Mouse (Mus musculus) stomach, postnatal 0 days (tissue): ENCODE measurements around the gene Urm1. TPM values are rescaled to one million over a fixed set of nuclear protein-coding genes. Genes with fewer than 3 reads are reported as not detected.
A peak's percentile ranks its signal among the peaks of the same experiment; 100 is the strongest.

ENCODE experiments used
- ATAC-seq: fragments of 200-750 bp; cut with Nextera tagmentation; 2 replicates; pipeline ENCODE4 v1.8.0; 2017; ENCODE audit not compliant: low FRiP score, low TSS enrichment
- DNase-seq: peaks from one replicate; pipeline ENCODE4 v3.0.0-alpha.2; 2016; ENCODE audit warnings: low spot score
- H3K27ac ChIP-seq: fragments of 300-500 bp; sonication (generic); replicated peaks from 2 replicates; pipeline ENCODE4 v1.5.1; 2014; ENCODE audit warnings: mild to moderate bottlenecking, control low read depth
- H3K27me3 ChIP-seq: fragments of 300-500 bp; sonication (generic); 2 replicates; pipeline ENCODE4 v1.6.1; 2014; ENCODE audit warnings: low read length; ENCODE audit not compliant: control insufficient read depth, insufficient read depth
- H3K36me3 ChIP-seq: fragments of 300-500 bp; sonication (generic); 2 replicates; pipeline ENCODE4 v1.6.1; 2014; ENCODE audit warnings: low read length, mixed read lengths; ENCODE audit not compliant: control insufficient read depth, insufficient read depth
- H3K4me1 ChIP-seq: fragments of 300-500 bp; sonication (generic); replicated peaks from 2 replicates; pipeline ENCODE4 v1.6.1; 2014; ENCODE audit warnings: antibody characterized with exemption; ENCODE audit not compliant: control insufficient read depth, insufficient read depth
- H3K4me2 ChIP-seq: fragments of 300-500 bp; sonication (generic); replicated peaks from 2 replicates; pipeline ENCODE4 v1.6.1; 2014; ENCODE audit warnings: low read depth, mild to moderate bottlenecking, control low read depth, moderate library complexity
- H3K4me3 ChIP-seq: fragments of 300-500 bp; sonication (generic); 2 replicates; pipeline ENCODE4 v1.5.1; 2014; ENCODE audit warnings: low read depth, low read length, control low read depth
- H3K9ac ChIP-seq: fragments of 300-500 bp; sonication (generic); 2 replicates; pipeline ENCODE4 v1.6.1; 2014; ENCODE audit warnings: mild to moderate bottlenecking, low read length, control low read depth, mixed read lengths
- H3K9me3 ChIP-seq: fragments of 300-500 bp; sonication (generic); 2 replicates; pipeline ENCODE4 v1.6.1; 2016; ENCODE audit warnings: low read length; ENCODE audit not compliant: control insufficient read depth
- CTCF ChIP-seq: IDR thresholded peaks from 2 replicates; pipeline ENCODE4 v1.5.1; 2016; ENCODE audit warnings: antibody characterized with exemption, low read depth, mild to moderate bottlenecking, moderate library complexity
- EP300 ChIP-seq: optimal IDR thresholded peaks from 2 replicates; pipeline ENCODE3; 2016; ENCODE audit warnings: antibody characterized with exemption
- WGBS: fragments of 180-500 bp; shearing (Covaris S2); extraction: QIAGEN DNeasy Blood & Tissue Kit; methylation state at CpG from one replicate; pipeline ENCODE4 v1.1.7; 2014; 5-methylcytosine and 5-hydroxymethylcytosine counted together
- polyA plus RNA-seq: library from polyadenylated mRNA; unstranded; fragments of >200 nt; fragmentation: Nextera tagmentation; extraction: Ambion mirVana; gene quantifications from 2 replicates; pipeline ENCODE4 v1.2.1, GENCODE M21; 2015

Urm1 gene
- polyA plus RNA-seq, 1 experiment from 2014 or later, result 16.2 TPM

GRCm38 (mm10) chr2:29846061-29846853 lies 26.4 kb downstream of the Urm1 start:
- Histone ChIP-seq H3K4me2 (no peak overlapping the region), H3K36me3 (peaks cover 12% of the 10 kb centered on the region), H3K27ac (no peak overlapping the region), H3K9ac (0 out of 2 replicates have a peak overlapping the region, but pooled peaks have one; percentile 4), H3K27me3 (peaks cover 8% of the 10 kb centered on the region; the same call in 1 of the 2 replicates), H3K4me1 (no peaks in the 10 kb centered on the region), H3K4me3 (no peak overlapping the region), H3K9me3 (no peaks in the 10 kb centered on the region)
- WGBS, result 23% methylated on average over 47 of the region's 47 CpGs
- TF ChIP-seq CTCF, result no peak
- TF ChIP-seq EP300, result no peak
- ATAC-seq (no peak), DNase-seq (no peak)

- Histone ChIP-seq H3K9me3 (no peaks in the 10 kb centered on the region), H3K27me3 (peaks cover 8% of the 10 kb centered on the region; the same call in 1 of the 2 replicates)
Measured at GRCm38 (mm10) chr2:29846911-29847310, 27.0 kb downstream of the Urm1 start.

GRCm38 (mm10) chr2:29849041-29849440 lies 29.2 kb downstream of the Urm1 start:
- Histone ChIP-seq H3K9me3 (no peaks in the 10 kb centered on the region), H3K4me3 (no peak overlapping the region), H3K4me2 (no peak overlapping the region), H3K27me3 (peaks cover 8% of the 10 kb centered on the region; the same call in 1 of the 2 replicates), H3K9ac (no peak overlapping the region), H3K36me3 (no peaks in the 10 kb centered on the region), H3K27ac (no peak overlapping the region), H3K4me1 (no peaks in the 10 kb centered on the region)
- DNase-seq (no peak), ATAC-seq (no peak)
- 54% methylated on average over 8 of the region's 8 CpGs for WGBS
- no peak for TF ChIP-seq CTCF
- no peak for TF ChIP-seq EP300

More at GRCm38 (mm10) chr2:29846911-29847310, 27.0 kb downstream of the Urm1 start:
- DNase-seq (no peak), ATAC-seq (no peak)
- Histone ChIP-seq H3K4me1 (no peaks in the 10 kb centered on the region), H3K4me3 (no peak overlapping the region), H3K4me2 (no peak overlapping the region), H3K36me3 (peaks cover 10% of the 10 kb centered on the region; the same call in 1 of the 2 replicates), H3K27ac (no peak overlapping the region), H3K9ac (no peak overlapping the region)
- TF ChIP-seq CTCF (no peak), EP300 (no peak)
- 53% methylated on average over 3 of the region's 3 CpGs for WGBS

GRCm38 (mm10) chr2:29849841-29850480 lies 30.1 kb downstream of the Urm1 start:
- TF ChIP-seq EP300 (no peak), CTCF (peak; percentile 15)
- ATAC-seq (no peak), DNase-seq (no peak)
- Histone ChIP-seq H3K9me3 (no peaks in the 10 kb centered on the region), H3K4me2 (no peak overlapping the region), H3K36me3 (no peaks in the 10 kb centered on the region), H3K27ac (no peak overlapping the region), H3K4me3 (no peak overlapping the region), H3K9ac (no peak overlapping the region), H3K4me1 (no peaks in the 10 kb centered on the region), H3K27me3 (peaks cover 7% of the 10 kb centered on the region; the same call in 1 of the 2 replicates)
- WGBS, result 45% methylated on average over 5 of the region's 5 CpGs

- Histone ChIP-seq H3K4me3 (no peak overlapping the region), H3K9me3 (no peaks in the 10 kb centered on the region), H3K36me3 (no peaks in the 10 kb centered on the region), H3K4me1 (no peaks in the 10 kb centered on the region), H3K27ac (no peak overlapping the region), H3K27me3 (no peaks in the 10 kb centered on the region; the same call in 1 of the 2 replicates), H3K4me2 (no peak overlapping the region), H3K9ac (no peak overlapping the region)
- no peak for ATAC-seq
- no peak for DNase-seq
- WGBS, result 56% methylated on average over 4 of the region's 4 CpGs
- no peak for TF ChIP-seq EP300
- no peak for TF ChIP-seq CTCF
Measured at GRCm38 (mm10) chr2:29852957-29853485, 33.1 kb downstream of the Urm1 start.
